Mouse (Mus musculus) naive thymus-derived CD4-positive, alpha-beta T cell, adult 2 months (primary cell): Measurements from ENCODE around the gene Them7.

ENCODE experiments used
- DNase-seq: peaks from one replicate; pipeline ENCODE4 v3.0.0-alpha.2; 2011; ENCODE audit warnings: low read depth

Them7 gene

DNA sequence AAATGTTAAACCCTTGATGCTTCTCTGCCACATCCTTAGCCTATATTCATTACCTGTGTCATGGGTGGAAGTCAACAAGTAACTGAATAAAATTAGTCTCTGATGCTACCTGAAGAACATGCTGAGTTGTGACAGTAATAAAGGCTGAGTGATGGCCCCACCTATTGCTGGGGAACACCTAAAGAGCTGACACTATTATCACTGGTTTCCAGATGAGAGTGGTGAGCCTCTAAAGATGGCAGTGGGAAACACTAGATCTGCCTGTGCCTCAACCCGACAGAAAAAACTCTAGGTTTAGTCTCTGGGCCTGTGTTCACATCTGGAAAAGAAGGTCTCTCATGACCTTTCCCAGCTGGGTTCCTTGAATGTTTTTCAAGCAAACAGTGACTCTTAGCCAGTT lies 155.6 kb downstream of the Them7 start:
- no peak for DNase-seq

DNA sequence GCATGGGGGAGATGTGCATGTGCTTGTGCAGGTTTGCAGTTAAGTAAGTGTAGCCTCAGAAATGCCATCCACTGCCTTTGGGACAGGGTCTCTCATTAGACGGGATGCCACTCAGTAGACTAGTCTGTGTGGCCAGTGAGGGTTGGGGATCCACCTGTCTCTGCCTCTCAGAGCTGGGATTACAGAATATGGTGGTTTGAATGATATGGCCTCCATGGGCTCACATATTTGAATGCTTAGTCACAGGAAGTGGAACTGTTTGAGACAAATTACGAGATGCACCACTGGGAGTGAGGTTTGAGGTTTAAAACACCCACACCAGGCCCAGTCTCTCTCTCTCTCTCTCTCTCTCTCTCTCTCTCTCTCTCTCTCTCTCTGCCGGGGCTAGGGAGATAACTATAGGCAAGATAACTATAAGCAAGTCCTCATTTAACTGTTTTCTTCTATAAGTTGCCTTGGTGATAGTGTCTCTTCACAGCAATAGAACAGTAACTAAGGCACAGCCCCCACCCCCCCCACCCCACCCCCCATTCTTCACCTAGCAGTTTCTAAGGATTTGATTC lies 156.7 kb downstream of the Them7 start:
- no peak for DNase-seq

DNA sequence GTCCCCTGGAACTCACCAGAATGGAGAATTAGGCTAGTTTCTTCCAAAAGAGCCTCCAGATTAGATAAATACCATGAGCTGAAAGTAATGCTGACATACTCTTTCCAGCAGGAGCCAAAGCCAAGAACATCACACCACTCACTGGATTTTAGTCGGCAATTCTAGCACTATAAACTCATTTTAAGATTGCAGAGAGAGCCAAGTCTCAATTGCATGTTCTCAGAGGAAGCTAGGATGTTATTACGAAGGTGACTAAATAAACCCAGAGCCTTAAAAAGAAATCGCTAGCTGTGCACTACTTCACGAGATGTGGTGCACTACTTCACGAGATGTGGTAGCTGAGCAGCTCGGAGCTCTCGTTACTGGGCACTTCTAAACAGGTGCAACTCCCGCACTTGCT lies 158.9 kb downstream of the Them7 start:
- no peak for DNase-seq

DNA sequence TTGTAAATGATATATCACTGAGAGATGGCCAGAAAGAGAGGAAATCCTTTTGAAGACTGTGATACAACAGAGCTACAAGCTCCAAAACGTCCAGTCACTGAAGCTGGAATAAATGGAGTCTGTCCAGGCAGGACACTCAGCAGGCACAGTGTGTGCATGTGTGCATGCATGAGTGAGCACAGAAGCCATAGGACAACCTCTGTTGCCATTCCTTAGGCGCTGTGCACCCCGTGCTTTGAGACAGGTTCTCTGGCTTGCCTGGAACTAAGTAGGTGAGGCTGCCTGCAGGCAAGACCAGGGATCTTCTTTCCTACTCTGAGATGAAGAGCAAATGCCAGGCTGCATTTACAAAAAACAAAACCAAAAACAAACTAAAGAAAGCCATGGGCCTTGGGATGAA lies 160.9 kb downstream of the Them7 start:
- no peak for DNase-seq

DNA sequence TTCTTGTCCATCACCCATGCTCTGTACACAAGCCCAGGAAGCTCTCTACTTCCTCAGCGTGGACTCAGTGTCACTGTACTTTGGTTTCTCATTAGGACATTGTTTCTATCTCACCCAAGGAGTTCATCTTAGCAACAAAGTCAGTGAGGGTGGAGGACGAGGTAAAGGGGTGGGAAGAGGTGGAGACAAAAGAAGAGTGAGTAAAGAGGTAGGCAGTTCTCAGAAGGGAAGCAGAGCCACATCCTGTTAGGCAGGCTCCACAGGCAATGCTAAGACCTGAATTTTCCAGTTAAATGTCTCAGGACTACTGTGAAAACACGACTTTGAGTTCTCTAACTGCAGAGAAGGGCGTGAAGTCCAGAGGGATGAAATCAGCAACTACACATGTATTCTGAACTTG lies 162.3 kb downstream of the Them7 start:
- peak; percentile 22 for DNase-seq

DNA sequence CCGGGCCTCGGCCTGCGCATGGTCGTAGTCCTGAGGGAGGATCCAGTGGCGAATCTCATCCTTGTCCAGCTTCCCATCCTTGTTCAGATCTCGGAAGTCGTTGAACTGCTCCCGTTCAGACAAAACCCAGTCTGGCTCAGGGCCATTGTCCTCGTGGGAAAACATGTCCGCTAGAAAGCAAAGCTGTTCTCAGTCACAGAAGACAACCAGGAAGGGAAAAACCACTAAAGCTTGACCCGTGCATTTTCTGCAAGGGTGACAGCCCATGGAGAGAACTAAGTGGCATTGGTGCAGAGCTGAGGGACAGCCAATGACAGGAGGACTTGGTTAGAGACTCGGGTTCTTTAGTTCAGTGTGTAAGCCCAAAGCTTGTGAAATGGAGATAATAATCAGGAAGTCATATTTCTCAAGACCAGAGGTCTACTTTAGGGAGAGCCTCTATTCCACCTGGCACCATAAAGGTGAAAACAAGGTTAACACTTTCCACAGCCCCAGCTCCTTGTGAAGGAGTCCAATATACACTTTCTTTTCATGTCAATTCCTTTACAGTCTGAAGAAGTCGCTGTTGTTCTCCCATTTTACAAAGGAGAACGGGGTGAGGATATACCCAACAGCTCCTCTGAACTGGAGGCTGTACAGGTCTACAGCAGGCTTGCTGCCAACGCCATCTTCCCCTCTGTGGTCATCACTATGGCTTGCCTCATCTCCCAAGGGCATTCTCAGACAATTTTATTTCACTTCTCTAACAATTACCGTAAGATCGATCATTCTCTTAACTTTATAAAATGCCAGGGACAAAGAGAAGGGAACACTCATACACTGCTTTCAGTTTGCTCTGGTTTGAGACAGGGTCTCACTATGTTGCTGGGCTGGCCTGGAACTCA lies 165.1 kb downstream of the Them7 start:
- DNase-seq = no peak

DNA sequence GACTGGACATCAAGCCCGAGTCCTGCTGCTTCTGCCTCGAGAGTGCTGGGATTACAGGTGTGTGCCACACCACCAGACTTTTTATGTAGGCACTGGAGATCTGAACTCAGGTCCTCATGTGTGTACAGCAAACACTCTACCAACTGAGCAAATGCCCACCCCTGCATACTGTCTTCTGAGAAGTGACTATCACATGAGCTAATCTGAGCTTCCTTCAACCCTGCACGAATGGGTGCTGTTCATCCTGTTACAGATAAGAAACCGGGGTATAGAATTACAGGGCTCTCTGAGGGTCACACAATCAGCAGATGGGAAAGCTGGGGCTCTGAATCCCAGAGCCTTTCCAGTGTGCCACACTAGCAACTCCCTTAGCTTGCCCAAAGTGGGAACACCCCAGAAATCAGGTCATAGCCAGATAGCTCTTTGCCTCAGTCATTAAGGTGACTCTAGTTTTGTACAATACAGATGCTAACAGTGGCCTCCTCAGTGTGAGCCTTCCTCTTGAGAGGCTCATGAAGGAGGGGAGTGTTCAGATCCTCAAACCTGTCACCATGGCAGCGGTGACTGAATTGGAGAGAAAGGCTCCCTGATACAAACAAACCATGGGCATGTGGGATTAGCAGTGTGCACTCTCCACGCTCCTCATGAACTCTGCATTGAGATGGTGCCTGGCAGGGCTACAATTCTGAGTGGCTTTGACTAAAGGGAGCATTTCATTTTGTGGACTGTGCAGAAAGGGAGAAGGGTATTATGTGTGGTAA lies 166.7 kb downstream of the Them7 start:
- no peak for DNase-seq

DNA sequence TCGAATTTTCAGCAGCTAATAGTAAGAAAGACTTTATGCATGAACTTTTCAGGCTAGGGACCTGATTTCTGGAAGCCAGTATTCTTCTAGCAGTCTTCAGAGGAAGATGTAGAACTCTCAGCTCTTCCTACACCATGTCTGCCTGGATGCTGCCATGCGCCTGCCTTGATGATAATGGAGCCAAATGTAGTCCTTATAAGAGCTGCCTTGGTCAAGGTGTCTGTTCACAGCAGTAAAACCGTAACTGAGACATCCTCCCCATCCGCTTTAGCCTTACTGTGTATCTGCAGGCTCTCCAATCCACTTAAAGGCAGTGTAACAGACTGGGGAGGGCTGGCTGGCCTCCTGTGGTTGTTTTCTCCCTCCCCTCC lies 167.3 kb downstream of the Them7 start:
- DNase-seq = no peak

DNA sequence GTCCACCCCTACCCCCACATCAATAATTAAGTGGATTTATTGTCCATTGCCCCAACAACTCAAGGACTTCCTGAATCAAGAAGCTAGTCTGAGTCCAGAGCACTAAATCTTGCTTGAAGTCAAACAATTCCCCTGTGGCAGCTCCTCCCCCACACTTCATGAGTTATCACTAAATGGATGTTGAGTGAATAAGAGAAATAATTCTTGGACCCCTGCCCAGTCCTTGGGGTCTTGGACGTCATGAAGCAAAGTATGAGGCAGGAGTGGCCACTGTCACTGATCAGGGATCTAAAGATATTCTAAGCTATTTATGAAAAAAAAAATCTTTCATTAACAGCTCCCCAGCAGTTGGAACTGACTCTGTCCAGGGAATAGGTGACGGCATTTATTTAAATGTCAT lies 168.4 kb downstream of the Them7 start:
- no peak for DNase-seq

DNA sequence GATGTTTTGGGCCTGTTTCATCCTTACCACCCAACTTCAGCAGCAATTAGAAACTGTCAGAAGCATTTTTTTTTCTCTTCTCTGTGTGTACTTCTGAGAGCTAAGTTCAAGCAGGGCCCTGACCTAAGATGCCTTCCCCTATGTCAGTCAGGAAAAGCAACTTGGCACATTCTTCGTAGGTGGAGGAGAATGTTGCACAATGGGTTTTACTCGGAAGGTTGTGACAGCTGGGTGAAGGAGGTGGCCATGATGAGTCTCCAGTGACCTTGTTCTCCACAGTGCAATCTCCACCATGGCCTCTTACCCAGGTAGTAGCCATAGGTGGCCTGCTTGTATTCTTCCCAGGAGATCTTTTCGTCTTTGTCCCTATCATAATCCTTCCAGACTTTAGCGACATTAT lies 170.3 kb downstream of the Them7 start:
- DNase-seq = no peak

DNA sequence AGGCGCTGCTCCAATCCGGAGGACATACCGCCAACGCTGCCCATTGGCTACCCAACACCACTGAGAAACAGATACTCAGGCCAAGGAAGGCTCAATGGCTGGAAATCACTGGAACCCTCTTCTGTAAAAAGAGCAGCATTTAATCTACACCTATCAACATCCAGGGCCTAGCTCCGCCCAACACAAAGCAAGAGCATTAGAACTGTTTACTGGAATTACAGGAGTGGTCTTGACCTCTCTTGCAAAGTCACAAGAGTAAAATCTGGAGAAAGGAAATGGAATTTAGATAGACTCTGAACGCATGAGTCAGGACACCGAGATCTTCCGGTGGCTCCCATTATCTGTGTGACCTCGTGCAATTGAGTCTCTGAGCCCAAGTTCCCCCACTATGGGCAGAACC lies 171.9 kb downstream of the Them7 start:
- no peak for DNase-seq

DNA sequence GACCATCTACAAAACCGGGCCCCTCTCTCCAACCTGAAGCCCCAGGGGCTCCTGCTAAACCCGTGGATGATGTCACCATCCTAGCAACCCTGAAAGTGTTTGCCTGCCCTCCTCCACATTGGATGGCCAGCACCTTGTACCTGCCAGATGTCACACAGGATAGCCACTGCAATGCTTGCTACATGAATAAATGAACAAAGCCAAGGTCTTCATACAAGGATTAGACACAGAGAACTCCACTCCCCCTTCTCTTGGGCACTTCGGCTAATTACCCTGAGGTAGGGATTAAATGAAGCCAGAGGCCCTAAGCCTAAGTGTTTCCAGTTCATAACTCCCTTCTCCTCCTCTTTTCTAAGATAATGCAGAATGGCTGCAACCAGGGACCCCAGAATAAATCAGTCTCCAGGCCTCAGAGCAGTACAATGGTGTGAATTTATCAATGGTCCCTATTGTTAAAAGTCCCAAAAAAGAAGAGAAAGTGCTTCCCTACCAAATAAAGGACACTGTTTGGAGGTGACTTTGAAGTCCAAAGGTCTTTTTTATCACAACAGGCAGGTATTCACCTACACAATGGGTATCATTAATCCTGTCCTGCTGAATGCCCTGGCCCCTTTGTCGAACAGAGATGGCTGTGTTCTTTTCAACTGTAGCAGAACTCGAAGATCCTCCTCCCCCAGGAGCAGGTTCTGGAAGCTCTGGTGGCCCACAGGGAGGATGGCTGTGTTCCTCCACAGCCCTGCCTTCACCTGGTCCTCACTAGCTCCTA lies 173.5 kb downstream of the Them7 start:
- no peak for DNase-seq

DNA sequence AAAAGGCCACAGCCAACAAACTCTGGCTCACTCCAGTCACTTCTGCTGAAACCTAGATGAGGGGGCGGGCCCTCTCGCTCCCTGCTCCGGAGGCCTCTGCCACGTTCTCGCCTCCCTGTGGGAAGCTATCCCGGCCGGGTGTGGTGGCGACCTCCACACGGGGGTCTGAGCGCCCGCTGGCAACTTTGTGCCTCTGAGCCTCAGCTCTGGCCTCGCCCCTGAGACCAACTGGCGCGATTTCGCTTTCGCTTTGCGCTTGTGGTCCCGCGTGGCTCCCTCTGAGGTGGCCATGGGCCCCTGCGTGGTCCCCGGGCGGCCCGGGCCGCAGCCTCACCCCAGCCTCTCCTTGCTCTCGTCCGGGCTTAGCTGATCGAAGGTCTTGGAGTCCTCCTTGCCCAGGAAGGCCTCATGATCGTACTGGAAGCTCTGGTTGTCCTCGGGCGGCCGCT lies 174.5 kb downstream of the Them7 start:
- peak; percentile 61 for DNase-seq

DNA sequence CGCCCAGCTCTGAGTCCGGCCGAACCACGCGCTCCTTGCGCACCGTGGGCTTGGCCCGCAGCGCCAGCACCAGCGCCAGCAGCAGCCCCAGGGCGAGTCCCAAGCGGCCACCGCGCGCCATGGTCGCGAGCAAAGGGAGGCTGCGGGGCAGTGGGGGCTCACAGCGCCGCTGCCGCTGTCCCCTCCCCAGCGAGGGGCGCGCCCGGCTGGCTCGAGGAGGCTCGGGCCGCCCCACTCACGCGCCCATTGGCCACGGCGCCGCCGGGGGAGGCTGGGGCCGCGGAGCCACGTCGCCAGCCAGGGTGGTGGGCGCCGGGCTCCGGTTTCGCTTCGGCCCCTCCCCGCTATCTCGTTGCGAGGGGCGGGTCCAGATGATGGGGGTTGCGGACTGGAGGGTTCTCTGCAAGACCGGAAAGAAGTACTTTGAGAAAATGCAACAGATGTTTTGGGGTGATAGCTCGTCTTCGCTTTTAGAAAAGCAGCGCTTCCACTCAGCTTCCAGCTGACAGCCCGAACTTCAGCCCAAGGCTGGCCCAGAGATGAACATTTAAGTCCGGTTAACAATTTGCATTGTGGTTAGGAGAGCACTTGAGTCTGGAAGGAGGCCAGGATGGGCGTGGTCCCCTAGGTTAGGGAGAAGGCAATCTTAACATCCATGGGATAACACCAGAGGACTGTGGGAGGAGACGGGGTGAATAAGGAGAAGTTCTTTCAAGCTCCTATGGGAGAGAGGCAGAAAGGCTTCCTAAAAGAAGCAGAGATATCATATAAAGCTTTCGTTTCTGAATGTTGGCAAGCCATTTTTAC lies 175.2 kb downstream of the Them7 start, which contains the start of gene Rcn1:
Gene Rcn1, minus strand, starts transcription at position 235 of the 807 bp plus-strand sequence.
- peak; percentile 72 for DNase-seq

DNA sequence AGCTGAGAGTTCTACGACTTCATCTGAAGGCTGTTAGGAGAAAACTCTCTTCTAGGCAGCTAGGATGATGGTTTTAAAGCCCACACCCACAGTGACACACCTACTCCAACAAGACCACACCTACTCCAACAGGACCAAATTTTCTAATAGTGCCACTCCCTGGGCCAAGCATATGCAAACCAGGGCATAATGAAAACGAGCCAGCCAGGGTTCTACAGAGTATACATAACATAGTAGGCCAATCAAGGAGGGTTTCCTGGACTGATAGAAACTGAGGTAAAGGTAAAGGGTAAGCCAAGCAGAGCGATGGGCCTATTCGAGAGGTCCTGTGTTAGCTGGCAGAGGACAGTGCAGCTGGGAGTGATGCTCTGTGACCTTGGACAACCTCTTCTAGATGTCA lies 176.4 kb downstream of the Them7 start:
- no peak for DNase-seq

DNA sequence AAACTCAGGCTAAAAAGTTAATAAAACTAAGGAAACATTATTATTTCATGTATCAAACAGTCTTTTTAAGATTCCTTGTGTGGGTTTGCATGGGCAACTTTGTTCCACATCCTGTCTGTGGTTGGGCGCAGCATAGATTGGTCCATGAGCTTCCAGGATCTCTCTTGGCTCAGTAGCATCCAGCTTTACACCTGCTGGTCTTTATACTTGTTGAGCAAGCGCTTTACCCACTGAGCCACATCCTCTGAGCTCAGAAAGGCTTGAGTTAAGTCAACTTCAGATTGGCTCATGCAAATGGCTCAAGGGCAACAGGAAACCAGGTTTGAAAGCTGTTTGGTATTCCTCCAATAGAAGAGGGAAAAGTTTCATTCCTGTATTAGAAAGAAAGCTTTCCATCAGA lies 178.1 kb downstream of the Them7 start:
- DNase-seq = peak; percentile 44

DNA sequence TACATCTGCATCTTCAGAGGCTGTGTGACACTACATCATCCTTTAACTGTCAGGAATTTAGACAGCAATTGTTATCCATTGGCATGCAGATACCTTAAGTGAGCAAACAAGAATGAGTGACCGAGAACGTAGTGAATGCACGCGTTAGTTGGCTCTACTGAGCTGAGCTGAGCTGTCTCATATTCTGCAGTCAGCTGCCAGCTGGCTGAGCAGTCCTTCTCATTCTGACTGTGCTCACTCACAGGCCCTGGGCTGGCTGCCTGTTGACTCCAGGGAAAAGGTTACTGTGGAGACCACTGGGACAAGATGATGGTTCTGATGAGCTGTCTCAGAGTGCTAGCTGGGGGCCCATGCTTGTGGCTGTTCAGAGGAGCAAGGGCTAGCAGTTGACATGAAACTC lies 184.4 kb downstream of the Them7 start:
- DNase-seq = no peak

DNA sequence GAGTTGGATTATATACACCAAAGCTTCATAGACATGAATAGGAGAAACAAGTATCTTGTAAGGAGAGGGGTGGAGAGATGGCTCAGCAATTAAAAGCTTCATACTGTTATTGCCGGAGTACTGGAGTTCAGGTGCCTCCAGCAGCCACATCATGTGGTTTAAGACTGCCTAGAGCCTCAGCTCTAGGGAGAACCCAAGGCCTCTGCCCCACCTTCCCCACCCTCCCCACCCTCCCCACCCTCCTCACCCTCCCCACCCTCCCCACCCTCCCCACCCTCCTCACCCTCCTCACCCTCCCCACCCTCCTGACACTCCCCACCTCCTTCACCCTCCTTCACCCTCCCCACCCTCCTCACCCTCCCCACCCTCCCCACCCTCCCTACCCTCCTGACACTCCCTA lies 185.1 kb downstream of the Them7 start:
- no peak for DNase-seq

DNA sequence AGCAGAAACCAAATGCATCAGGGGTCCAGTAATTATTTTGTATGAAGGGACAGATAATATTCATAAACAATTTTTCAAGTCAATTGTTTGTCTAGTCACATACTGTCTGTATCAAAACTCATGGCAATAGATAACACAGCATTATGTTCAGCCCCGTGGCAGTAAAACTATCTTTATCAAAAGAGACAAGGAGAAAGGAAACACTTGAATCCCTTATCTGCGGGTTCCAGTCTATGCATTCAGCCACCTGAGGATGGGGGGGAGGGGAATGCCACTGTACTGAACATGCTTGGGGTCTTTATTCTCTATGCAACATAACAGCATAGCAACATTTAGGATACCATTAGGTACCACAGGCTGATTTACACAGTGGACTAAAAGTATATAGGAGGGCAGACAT lies 190.2 kb downstream of the Them7 start:
- DNase-seq = no peak

DNA sequence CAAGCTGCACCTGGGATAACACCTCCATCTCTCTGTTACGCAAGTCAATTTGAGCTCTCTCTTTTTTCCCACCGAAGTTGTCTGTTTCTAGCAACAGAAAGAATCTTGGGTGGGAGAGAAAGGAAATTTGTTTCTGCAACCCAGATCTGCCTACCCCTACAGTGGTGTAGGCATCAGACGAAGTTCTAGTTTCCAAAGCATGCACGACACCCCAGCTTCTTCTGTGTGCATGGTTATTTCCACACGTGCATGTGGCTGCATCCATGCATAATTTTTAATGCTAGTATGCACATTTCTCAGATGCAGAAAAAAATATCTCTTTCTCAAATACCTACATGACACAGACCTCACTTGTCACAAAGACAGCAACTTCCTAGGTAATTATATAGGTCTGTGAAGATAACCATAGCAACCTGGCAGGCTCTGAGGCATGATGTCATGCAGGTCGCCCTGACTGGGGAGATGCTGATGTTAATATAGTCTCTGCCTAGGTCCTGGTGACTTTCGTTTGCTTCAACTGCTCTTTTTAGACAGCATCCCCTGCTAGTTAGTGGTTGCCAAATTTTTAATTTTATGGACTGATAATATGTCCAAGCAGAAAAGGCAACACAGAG lies 192.0 kb downstream of the Them7 start:
- DNase-seq = no peak
